Mouse (Mus musculus): ENCODE measurements around the gene Cd5. TPM values are rescaled to one million over a fixed set of nuclear protein-coding genes. Genes with fewer than 3 reads are reported as not detected.
A peak's percentile ranks its signal among the peaks of the same experiment; 100 is the strongest.

The Cd5 gene
- polyA plus RNA-seq, 1 experiment from 2014 or later: not detected

DNA sequence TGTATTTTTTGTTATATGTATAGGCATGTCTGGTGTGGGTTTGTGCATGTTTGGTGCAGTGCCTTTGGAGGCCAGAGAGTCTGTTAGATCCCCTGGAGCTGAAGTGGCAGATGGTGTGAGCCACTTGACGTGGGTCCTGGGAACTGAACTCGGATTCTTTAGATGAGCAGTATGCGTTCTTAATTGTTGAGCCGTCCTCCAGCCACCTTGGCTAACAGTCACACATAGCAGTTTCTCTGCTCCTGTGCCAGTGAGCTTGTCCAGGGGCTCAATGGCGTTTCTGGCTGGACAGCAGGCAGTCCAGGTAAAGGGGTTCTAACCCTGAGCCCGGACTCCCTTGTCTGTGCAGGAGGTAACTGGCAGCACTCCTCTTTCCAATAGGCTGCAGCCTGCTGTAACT, 29.9 kb downstream of the Cd5 start:
- 65% methylated on average over 6 of the region's 6 CpGs for WGBS
- ATAC-seq (ENCODE audit: low FRiP score): no peak; the same call in 1 of the 2 replicates
- Histone ChIP-seq H3K9me3 (ENCODE audit: control insufficient read depth, low read length) (no peaks in the 10 kb centered on the region), H3K4me2 (replicated peaks; ENCODE audit: low read depth, low read length) (no peak overlapping the region), H3K4me1 (replicated peaks; ENCODE audit: control insufficient read depth, insufficient read depth, low read length) (peaks cover 2% of the 10 kb centered on the region; the same call in 1 of the 2 replicates), H3K27ac (ENCODE audit: low read depth, low read length) (no peak overlapping the region), H3K4me3 (ENCODE audit: low read depth, low read length) (no peak overlapping the region), H3K27me3 (ENCODE audit: control insufficient read depth, insufficient read depth, low read length) (no peaks in the 10 kb centered on the region), H3K36me3 (ENCODE audit: control insufficient read depth, insufficient read depth, low read length) (peaks cover 3% of the 10 kb centered on the region; the same call in 1 of the 2 replicates), H3K9ac (ENCODE audit: low read depth, low read length) (no peak overlapping the region)
- no peak for DNase-seq (ENCODE audit: low spot score)

DNA sequence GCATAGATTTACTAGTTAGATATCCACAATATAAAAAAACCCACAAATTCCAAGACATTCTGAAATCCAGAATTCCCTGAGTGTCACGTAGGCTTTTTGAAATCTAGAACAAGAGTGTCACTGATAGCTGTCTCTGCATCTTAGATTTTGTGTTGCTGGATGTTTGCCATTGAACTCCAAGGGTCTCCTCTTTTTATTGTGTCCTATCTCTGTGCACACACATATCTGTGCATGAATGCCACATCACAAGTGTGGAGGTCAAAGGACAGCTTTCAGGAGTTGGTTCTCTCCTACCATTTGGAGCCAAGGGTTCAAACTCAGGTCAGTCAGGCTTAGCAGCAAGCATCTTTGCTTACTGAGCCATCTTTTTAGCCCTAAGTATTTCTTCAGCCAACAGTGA, 30.9 kb downstream of the Cd5 start:
- WGBS: 89% methylated on average over 1 of the region's 1 CpGs
- ATAC-seq (ENCODE audit: low FRiP score) (no peak), DNase-seq (ENCODE audit: low spot score) (no peak)
- peaks cover under 1% of the 10 kb centered on the region; the same call in 1 of the 2 replicates for H3K36me3 ChIP-seq (ENCODE audit: control insufficient read depth, insufficient read depth, low read length)
- H3K4me1 ChIP-seq (replicated peaks; ENCODE audit: control insufficient read depth, insufficient read depth, low read length): peaks cover 2% of the 10 kb centered on the region; the same call in 1 of the 2 replicates
- H3K9me3 ChIP-seq (ENCODE audit: control insufficient read depth, low read length): no peaks in the 10 kb centered on the region
- H3K9ac ChIP-seq (ENCODE audit: low read depth, low read length): no peak overlapping the region
- no peak overlapping the region for H3K4me3 ChIP-seq (ENCODE audit: low read depth, low read length)
- no peak overlapping the region for H3K27ac ChIP-seq (ENCODE audit: low read depth, low read length)
- H3K4me2 ChIP-seq (replicated peaks; ENCODE audit: low read depth, low read length): no peak overlapping the region
- H3K27me3 ChIP-seq (ENCODE audit: control insufficient read depth, insufficient read depth, low read length): no peaks in the 10 kb centered on the region

DNA sequence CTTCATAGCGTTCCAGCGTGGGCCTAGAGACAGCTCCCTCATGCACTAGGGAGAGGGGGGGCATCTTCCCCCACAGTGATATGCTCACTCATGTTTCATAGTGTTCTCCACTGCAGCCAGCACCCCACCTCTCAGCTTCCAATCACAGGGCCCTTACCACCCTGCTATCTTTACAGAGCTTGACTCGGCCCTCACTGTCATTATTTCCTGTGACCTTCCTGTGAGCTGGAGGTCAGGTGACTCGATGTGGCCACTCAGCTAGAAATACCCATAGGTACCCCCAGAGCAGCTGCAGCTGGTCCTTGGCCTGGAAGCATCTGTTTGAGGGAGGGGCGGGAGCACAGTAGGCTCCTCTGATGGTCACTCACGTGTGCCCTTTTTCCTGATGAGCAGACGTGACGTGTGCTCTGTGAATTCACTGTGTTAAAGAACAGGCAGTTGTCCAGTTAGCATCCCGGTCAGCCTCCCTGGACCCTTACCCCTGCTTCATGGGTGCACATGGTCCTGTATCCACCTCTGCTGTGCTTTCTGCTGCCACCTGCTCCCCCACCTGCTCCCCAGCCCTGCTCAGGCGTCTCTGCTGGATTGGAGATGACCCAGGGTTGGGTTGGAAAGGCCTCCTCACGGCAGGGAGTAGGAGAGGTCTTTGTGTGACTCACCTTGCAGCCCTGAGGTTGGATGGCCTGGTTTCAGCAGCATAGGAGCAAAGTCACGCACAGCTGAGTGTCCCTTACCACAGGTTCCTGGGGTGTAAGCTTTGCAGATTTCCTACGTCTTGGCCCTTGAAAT, 31.5 kb downstream of the Cd5 start:
- Histone ChIP-seq H3K9me3 (ENCODE audit: control insufficient read depth, low read length) (no peaks in the 10 kb centered on the region), H3K4me2 (replicated peaks; ENCODE audit: low read depth, low read length) (no peak overlapping the region), H3K27ac (ENCODE audit: low read depth, low read length) (no peak overlapping the region), H3K9ac (ENCODE audit: low read depth, low read length) (no peak overlapping the region), H3K36me3 (ENCODE audit: control insufficient read depth, insufficient read depth, low read length) (no peaks in the 10 kb centered on the region), H3K4me3 (ENCODE audit: low read depth, low read length) (no peak overlapping the region), H3K27me3 (ENCODE audit: control insufficient read depth, insufficient read depth, low read length) (no peaks in the 10 kb centered on the region), H3K4me1 (replicated peaks; ENCODE audit: control insufficient read depth, insufficient read depth, low read length) (peaks cover 2% of the 10 kb centered on the region; the same call in 1 of the 2 replicates)
- no peak for DNase-seq (ENCODE audit: low spot score)
- ATAC-seq (ENCODE audit: low FRiP score): no peak
- 83% methylated on average over 13 of the region's 13 CpGs for WGBS

DNA sequence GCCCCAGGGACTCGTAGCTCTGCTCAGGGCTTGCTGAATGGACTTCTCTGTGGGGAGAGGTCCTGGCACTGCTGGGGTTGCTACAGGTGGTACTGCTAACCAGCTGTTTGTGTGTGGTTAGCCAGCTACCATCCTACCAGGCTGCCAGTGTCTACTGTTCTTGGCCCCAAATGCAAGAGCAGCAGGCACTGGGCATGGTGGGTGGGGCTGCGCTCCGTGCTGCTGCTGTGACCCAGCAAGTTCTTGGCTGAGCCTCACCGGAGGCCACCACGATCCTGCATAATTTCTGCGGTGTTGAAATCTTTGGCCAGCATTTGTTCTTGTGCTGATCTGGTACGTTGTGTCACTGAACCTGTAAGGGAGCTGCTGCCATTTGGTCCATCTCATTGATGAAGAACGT, 35.3 kb downstream of the Cd5 start:
- no peak overlapping the region for H3K27ac ChIP-seq (ENCODE audit: low read depth, low read length)
- no peaks in the 10 kb centered on the region; the same call in 1 of the 2 replicates for H3K4me1 ChIP-seq (replicated peaks; ENCODE audit: control insufficient read depth, insufficient read depth, low read length)
- no peak overlapping the region for H3K4me3 ChIP-seq (ENCODE audit: low read depth, low read length)
- WGBS: 93% methylated on average over 8 of the region's 8 CpGs
- no peak for ATAC-seq (ENCODE audit: low FRiP score)
- H3K9ac ChIP-seq (ENCODE audit: low read depth, low read length): no peak overlapping the region
- no peak overlapping the region for H3K4me2 ChIP-seq (replicated peaks; ENCODE audit: low read depth, low read length)
- no peaks in the 10 kb centered on the region for H3K36me3 ChIP-seq (ENCODE audit: control insufficient read depth, insufficient read depth, low read length)
- no peaks in the 10 kb centered on the region for H3K27me3 ChIP-seq (ENCODE audit: control insufficient read depth, insufficient read depth, low read length)
- H3K9me3 ChIP-seq (ENCODE audit: control insufficient read depth, low read length): no peaks in the 10 kb centered on the region
- DNase-seq (ENCODE audit: low spot score): no peak

DNA sequence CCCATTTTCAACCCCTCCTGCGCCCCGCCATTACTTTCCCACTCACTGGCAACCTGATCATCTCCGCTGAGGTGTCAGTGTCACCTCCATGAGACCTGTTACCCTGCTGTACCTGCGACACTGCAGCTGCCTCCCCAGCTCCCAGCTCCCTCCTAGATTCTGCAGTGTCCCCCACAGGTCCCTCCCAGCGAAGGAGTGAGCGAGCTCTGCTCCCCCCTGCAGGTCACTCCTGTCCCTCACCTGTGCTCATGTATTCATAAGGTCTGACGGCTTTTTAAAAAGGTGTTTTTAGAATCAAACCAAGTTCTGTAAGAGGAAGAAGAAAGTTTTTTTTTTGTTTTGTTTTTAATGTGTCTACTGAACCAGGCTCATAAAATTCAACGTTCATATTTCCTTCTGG, 36.7 kb downstream of the Cd5 start:
- no peak overlapping the region for H3K4me3 ChIP-seq (ENCODE audit: low read depth, low read length)
- H3K9ac ChIP-seq (ENCODE audit: low read depth, low read length): no peak overlapping the region
- no peaks in the 10 kb centered on the region; the same call in 1 of the 2 replicates for H3K4me1 ChIP-seq (replicated peaks; ENCODE audit: control insufficient read depth, insufficient read depth, low read length)
- H3K27ac ChIP-seq (ENCODE audit: low read depth, low read length): no peak overlapping the region
- WGBS: 81% methylated on average over 8 of the region's 8 CpGs
- no peak overlapping the region for H3K4me2 ChIP-seq (replicated peaks; ENCODE audit: low read depth, low read length)
- no peak for DNase-seq (ENCODE audit: low spot score)
- H3K36me3 ChIP-seq (ENCODE audit: control insufficient read depth, insufficient read depth, low read length): no peaks in the 10 kb centered on the region
- no peaks in the 10 kb centered on the region for H3K9me3 ChIP-seq (ENCODE audit: control insufficient read depth, low read length)
- no peak for ATAC-seq (ENCODE audit: low FRiP score)
- no peaks in the 10 kb centered on the region for H3K27me3 ChIP-seq (ENCODE audit: control insufficient read depth, insufficient read depth, low read length)

DNA sequence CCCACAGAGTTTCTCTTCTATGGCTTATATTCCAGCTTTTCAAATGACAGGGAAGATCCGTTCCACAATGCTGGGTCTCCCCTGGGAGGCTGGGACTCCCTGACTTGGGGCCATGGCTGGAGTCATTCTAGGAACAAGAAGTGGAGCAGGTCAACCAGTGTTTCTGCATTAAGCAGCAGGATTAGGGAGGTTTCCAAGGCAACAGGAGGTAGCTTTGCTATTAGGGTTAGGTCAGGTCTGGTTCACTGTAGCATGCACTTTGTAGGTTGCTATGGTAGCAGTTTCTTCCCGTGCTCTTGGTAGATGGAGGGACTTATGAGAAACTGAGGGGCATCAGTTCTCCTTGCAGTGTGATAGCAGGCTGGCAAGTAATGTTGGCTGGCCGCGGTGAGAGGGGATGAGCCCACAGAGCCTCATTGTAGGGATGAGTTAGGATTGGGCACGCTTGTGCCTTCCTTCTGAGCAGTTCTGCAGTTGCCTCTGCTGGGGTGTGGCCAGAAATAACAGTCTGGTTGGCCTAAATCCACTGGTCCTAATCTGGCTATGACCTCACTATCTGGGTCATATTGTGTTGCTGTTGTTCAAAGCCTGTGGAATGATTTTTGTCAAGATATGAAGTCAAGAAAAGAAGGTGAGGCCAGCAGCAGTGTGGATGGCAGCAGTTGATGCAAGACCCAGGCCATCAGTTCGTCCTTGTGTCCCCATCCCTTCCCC, 37.6 kb downstream of the Cd5 start:
- Histone ChIP-seq H3K9ac (ENCODE audit: low read depth, low read length) (no peak overlapping the region), H3K36me3 (ENCODE audit: control insufficient read depth, insufficient read depth, low read length) (no peaks in the 10 kb centered on the region), H3K4me2 (replicated peaks; ENCODE audit: low read depth, low read length) (no peak overlapping the region), H3K9me3 (ENCODE audit: control insufficient read depth, low read length) (no peaks in the 10 kb centered on the region), H3K27ac (ENCODE audit: low read depth, low read length) (no peak overlapping the region), H3K27me3 (ENCODE audit: control insufficient read depth, insufficient read depth, low read length) (no peaks in the 10 kb centered on the region), H3K4me1 (replicated peaks; ENCODE audit: control insufficient read depth, insufficient read depth, low read length) (no peaks in the 10 kb centered on the region; the same call in 1 of the 2 replicates), H3K4me3 (ENCODE audit: low read depth, low read length) (no peak overlapping the region)
- no peak for DNase-seq (ENCODE audit: low spot score)
- ATAC-seq (ENCODE audit: low FRiP score): 0 out of 2 replicates have a peak, but pooled peaks have one; percentile 15
- WGBS: 62% methylated on average over 6 of the region's 6 CpGs

DNA sequence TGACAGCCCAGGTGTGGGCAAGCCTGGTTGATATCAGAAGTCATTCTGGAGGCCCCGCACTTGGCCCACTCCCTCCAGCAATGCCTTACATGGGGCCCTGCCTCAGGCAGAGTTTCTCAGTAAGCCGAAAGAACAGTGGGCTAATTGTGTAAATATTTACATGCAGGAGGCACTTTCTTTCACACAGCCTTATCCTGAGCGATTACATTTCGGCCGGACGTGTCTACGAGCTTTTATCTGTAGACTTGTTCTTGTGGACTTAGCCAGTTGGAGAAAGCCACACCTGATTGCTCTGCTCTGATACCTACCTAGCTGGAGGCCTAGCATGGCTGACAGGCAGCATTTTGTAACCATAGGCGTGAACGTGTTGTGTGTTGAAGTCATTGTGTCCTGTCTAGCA, 39.0 kb downstream of the Cd5 start:
- H3K9me3 ChIP-seq (ENCODE audit: control insufficient read depth, low read length): no peaks in the 10 kb centered on the region
- DNase-seq (ENCODE audit: low spot score): no peak
- 77% methylated on average over 9 of the region's 9 CpGs for WGBS
- H3K27me3 ChIP-seq (ENCODE audit: control insufficient read depth, insufficient read depth, low read length): no peaks in the 10 kb centered on the region
- H3K4me2 ChIP-seq (replicated peaks; ENCODE audit: low read depth, low read length): no peak overlapping the region
- H3K9ac ChIP-seq (ENCODE audit: low read depth, low read length): no peak overlapping the region
- H3K27ac ChIP-seq (ENCODE audit: low read depth, low read length): no peak overlapping the region
- ATAC-seq (ENCODE audit: low FRiP score): no peak
- no peak overlapping the region for H3K4me3 ChIP-seq (ENCODE audit: low read depth, low read length)
- H3K4me1 ChIP-seq (replicated peaks; ENCODE audit: control insufficient read depth, insufficient read depth, low read length): peaks cover 3% of the 10 kb centered on the region
- no peaks in the 10 kb centered on the region for H3K36me3 ChIP-seq (ENCODE audit: control insufficient read depth, insufficient read depth, low read length)

DNA sequence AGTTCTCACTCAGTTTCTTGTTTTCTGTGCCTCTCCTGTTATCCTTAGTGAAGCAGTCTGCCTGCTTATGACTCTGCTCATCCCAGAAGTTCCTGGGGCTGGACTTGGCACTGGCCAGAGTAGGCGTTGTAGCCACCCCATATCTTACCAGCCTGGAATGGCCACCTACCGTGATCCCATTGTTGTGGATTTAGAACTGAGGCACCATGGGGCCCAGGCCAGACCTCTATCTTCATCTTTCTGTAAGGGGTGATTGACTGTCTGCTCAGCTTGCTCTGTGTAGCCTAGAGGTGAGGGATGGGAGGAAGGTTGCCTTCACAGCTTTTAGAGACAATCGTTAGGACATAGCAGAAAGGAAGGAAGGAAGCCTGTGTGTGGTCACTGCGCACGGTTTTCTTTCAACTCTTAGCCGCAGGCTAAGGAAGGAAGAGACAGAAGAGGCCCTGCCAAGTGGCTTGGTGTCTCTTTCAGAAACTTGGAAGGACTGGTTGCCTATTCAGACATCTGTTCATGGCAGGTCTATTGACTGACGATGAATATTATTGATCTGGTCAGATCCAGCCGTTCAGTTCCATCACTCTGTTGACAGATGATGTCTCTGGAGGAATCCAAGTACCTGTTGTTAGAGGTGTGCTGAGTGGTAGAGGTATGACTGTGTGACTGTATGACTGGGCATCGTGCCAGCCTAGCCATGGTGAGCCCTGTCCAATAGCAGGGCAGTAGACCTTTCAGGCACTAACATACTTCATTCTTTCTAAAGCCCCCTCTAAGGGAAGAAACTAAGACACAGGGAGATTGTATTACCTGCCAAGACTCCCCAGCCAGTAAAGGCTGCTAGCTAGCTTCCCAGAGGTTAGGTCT, 40.4 kb downstream of the Cd5 start:
- 74% methylated on average over 9 of the region's 9 CpGs for WGBS
- ATAC-seq (ENCODE audit: low FRiP score) (no peak; the same call in 1 of the 2 replicates), DNase-seq (ENCODE audit: low spot score) (no peak)
- H3K27ac ChIP-seq (ENCODE audit: low read depth, low read length): no peak overlapping the region
- no peaks in the 10 kb centered on the region for H3K36me3 ChIP-seq (ENCODE audit: control insufficient read depth, insufficient read depth, low read length)
- no peaks in the 10 kb centered on the region for H3K27me3 ChIP-seq (ENCODE audit: control insufficient read depth, insufficient read depth, low read length)
- no peak overlapping the region for H3K4me2 ChIP-seq (replicated peaks; ENCODE audit: low read depth, low read length)
- H3K4me1 ChIP-seq (replicated peaks; ENCODE audit: control insufficient read depth, insufficient read depth, low read length): peaks cover 3% of the 10 kb centered on the region
- H3K4me3 ChIP-seq (ENCODE audit: low read depth, low read length): no peak overlapping the region
- H3K9me3 ChIP-seq (ENCODE audit: control insufficient read depth, low read length): no peaks in the 10 kb centered on the region
- H3K9ac ChIP-seq (ENCODE audit: low read depth, low read length): no peak overlapping the region
